Mouse (Mus musculus) urinary bladder, postnatal 25 days (tissue): ENCODE results near the gene Malsu1.

Experiments
- DNase-seq: peaks from one replicate; pipeline ENCODE4 v3.0.0; 2022; ENCODE audit warnings: low spot score

Malsu1 gene

DNA sequence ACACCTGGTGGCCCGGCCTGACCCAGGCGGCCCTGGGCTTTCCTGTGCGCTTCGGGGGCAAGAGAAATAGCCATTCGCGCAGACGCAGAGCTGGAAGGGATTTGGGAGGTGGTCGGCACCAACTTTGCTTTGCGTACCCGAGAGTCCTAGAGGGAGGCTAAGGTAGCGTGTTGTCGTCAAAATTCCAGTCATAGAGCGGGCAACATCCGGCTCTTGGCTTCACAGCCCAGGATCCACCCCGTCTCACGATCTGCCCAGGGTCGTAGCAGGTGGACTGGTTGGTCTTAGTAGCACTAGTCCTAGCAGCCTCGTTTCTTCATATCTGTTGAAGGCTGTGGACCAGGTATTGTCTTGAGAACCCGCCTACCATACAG is 509 bp downstream of the Malsu1 start:
- DNase-seq = no peak

DNA sequence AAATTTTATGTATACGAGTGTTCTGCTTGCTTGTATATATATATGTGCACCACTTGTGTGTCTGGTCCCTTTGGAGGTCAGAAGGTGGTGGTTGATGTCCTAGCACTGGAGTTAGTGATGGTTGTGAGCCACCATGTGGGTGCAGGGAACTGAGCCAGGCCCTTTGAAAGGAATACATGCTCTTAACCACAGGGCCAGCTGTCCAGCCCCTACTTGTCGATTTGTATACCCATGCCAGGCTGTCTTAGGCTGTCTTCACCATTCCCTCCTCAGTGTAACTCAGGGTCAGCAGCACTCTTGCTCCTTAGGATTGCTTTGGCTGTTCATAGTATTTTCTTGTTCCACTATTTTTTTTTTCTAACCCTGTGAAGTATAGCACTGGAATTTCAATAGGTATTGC is 4.3 kb downstream of the Malsu1 start:
- DNase-seq = no peak

DNA sequence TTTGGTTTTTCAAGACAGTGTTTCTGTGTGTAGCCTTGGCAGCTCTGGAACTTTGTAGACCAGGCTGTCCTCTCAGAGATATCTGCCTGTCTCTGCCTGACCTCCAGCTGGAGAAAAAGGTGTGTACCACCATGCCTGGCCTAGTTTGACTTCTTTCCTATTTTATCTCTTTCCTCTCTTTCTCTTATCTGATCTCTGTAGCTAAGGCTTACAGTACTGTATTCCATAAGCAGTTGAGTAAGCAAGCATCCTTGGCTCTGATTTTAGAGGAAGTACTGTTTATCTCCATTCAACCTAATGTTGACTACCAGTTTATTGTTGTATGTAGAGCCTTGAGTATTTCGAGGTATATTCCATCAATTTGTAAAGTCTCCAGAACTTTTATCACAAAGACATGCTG is 5.7 kb downstream of the Malsu1 start:
- DNase-seq = no peak

DNA sequence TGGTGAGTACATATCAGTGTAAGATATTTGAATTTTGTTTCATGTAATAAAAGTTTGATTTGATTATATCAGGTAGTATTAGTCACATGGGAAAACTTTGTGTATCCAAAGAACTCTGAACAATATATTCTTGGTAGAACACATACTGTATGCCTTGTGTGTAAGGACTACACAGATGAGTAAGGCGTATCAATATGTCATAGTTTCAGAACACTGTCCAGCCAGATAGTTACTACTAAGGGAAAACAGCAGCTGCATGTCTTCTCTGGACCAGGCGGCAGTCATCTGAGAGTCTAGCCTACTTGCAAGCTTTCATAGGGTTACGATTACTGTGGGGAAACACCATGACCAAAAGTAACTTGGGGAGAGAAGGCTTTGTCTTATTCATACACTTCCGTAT is 9.4 kb downstream of the Malsu1 start:
- DNase-seq = no peak

DNA sequence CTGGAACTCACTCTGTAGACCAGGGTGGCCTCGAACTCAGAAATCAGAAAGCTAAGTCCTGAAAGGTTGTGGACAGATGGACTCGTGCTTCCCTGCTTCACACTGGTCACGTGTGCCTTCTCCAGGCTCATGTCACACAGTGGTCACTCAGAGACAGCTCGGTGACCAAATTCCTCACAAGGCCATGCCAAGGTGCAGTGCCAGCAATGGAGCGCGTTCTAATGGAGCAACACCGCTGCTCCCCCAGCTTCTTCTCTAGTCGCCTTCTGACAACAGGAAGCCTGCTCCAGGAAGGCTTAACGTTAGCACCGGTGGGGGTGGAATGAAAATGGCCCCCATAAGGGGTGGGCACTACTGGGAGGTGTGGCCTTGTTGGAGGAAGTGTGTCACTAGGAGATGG is 21.4 kb downstream of the Malsu1 start:
- no peak for DNase-seq

DNA sequence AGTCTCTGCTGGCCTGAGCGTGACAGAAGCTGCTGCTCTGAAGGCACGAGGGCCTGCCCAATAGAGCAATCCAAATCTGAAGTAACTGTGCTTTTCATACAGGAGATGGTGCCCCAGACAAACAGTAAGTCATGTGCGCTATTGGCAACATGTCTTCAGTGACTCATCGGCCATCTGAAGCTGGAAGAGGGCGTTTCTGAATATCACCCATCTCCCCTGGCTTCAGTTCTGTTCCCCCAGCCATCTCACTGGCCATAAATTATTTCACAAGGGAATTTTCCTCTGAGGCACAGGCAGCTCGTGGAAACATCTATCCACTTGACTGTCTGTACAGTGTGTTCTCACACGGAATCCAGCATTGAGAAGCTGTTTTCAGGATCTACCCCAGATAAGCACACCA is 22.8 kb downstream of the Malsu1 start:
- DNase-seq = peak; percentile 23

DNA sequence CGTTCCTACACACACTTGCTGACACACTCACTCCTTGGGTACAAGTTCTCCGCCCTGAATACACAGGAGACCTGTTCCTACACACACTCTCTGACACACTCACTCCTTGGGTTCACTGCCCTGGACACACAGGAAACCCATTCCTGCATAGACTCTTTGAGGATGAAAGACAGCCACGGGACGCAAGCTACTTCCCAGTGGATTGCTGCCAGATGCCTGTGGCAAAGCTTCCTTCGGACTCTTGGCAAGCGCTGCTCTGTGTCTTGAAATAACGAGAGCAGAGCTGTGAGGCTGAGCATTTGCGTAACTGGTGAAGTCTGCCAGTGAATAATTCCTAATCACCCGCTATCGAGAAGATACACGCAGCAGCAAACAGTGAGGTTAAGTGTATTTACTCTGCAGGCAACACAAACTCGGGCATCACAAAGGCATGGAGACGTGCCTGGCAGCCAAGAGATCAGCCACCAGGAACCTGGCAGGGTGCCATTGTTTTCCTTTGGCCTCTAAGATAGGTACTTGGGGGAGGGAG is 23.4 kb downstream of the Malsu1 start:
- peak; percentile 61 for DNase-seq

DNA sequence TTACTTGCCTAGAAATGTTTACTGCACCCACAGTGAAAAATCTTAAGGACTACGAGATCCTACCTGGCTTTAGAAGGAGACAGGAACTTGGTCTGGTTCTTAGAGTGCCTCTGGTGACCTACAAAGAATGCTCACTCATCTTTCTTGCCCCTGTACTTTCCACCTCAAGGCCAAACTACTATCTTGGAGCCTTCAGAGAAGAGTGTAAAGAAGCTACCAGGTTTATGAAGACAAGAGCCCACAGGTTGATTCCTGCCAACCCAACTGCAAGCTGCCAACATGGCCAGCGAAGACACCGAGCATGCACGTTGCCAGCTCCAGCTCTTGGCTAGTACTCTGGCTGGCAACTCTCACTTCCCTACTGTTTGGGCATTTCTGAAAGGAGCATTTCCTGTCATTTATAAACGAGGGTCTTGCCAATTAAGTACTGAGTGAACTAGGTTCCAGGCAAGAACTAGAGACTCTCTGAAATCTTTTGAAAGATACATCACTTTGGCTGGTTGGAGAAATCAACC is 24.1 kb downstream of the Malsu1 start:
- DNase-seq = no peak

DNA sequence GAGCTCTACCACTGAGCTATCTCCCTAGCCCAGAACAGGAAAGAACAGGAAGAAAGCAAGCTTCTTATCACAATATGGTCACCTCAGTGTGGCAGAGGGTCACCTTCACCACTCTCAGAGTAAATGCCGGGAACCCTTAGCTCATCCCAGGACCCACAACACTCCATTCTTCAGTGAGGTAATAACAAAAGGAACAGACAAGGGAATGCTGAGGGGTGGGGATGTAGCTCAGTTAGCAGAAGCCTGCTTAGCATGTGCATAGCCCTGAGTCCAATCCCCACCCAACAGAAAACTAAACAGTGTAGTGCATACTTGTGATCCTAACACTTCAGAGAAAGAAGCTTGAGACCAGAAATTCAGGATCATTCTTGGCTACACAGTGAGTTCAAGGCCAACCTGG is 25.5 kb downstream of the Malsu1 start:
- DNase-seq = no peak

DNA sequence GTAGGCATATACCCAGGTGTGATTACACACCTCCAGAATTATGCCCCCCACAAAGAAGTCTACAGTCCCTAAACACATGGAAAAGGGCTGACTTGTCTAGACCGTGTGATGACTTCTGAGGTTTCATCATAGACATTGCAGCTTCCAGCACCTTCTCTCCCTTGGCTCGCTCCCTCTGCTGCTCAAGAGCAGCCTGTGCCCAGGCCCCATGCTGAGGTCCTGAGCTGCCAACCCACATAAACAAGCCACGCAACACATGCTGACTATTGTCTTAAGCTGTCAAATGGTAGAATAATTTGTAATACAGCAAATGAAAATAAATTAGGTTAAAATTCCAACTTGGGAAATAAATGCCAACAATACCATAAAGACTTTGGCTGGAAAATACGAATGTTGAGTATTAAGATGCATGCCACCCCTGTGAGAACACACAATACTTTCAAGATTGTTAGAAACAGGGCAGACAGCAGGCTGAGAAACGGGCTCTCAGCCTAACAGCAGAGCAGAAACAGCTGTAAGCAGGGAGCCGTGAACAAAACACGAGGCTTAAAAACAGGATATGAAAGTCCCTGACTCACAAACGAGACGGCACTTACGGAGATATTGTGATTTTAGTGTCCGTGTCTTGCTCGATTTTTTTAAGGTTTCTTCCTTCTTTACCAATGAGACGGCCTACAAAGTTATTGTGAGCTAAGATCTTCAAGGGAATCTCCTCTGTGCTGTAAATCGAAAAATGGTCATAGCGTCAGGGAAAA is 33.3 kb downstream of the Malsu1 start:
- DNase-seq = no peak

DNA sequence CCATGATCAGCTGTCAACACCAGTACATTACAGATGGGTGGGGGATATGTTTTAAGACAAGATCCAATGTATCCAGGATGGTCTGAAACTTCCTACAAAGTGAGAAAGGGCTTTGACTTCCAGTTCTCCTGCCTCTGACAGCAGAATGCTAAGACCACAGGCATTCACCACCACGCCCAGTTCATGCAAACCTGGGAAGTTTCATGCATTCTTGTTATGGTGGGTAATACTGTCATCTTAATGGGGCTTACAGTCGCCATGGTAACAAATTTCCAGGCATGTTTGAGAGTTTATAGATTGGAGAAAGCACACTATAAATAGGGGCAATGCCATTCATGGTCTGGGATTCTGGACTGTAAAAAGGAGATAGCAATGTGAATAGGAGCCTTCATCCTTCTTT is 35.6 kb downstream of the Malsu1 start:
- DNase-seq = no peak

DNA sequence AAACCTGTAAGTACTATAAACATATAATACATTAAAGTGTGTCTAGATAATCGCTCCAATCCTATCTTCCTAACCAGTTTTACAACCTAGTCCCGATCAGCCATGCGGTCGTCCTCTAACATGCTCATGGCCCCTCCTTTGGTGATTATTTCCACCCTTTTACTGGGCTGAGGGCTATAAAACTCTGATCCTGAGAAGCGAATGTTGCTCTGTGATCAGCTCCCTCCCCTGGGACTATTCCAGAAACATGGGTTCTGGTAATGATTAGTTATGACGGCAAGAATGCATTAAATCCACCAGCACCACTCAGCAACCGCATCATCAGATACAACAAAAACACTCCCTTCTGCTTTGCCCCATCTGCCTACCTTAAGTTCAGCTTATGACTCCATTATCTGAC is 40.3 kb downstream of the Malsu1 start:
- DNase-seq = no peak

DNA sequence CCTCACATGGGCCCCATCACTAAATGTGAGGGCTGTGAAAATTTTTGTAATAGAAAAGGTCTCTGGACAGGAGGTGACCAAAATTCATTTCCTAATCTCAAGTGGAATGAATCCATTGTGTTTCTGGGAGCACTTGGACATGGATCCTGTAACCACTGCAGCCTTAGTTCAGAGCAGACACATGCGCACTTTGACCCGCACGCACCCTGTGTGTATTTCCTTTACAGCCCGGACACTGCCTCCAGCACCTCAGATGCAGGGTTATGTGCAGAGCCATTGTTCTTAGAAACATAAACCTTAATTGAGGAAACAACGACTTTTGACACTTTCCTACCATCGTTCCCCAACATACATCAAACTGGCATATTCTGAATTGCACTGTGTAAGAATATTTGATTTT is 40.9 kb downstream of the Malsu1 start:
- no peak for DNase-seq

DNA sequence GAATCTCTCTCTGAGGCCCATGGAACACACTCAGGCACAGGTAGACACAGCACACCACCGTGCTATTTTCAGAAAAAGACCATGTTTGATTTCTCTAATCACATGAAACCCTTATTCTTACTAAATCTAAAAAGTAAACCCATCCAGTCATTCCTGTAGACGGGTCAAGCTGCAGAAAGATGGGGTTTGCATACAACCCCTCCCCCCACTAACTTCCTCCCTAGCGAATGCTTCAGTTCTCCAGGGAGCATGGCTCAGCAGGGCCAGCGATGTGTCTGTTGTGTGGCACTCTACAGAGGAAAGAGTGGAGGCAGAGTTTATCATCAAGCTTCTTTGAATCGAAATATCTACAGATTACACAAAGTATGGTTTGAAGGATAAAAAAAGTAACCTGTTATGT is 42.0 kb downstream of the Malsu1 start:
- DNase-seq = no peak

DNA sequence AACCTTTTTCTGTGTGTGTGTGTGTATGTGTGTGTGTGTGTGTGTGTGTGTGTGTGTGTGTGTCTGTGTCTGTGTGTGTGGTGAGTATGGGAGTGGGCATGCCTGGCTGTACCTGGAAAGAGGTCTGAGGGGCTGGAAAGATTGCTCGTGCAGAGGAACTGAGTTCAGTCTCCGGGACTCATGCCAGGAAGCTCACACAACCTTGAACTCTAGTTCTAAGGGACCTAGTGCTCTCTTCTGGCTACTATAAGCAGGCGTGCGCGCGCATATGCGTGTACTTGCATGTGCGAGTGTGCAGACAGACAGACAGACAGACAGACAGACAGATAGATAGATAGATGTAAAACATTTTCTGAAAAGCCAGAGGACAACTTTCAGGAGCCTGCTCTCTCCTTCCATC is 42.6 kb downstream of the Malsu1 start:
- no peak for DNase-seq

DNA sequence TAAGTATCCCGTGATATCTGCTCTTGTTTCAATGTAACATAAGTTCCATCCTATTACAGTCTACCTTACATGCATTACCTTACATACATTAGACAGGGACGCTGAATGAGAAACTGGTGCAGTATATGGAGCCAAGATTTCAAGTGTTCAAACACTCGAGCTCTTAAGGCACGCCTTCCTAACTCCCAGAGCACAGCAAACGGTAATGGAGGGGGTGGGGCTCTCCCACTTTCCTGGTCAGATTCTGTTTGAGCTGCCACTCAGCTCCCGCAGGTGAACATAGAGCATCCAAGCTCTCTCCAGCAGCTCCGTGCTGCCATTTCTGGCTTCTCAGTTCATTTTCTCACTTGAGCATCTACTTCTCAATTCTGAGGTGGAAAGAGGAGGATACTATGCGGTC is 44.9 kb downstream of the Malsu1 start:
- DNase-seq = no peak

DNA sequence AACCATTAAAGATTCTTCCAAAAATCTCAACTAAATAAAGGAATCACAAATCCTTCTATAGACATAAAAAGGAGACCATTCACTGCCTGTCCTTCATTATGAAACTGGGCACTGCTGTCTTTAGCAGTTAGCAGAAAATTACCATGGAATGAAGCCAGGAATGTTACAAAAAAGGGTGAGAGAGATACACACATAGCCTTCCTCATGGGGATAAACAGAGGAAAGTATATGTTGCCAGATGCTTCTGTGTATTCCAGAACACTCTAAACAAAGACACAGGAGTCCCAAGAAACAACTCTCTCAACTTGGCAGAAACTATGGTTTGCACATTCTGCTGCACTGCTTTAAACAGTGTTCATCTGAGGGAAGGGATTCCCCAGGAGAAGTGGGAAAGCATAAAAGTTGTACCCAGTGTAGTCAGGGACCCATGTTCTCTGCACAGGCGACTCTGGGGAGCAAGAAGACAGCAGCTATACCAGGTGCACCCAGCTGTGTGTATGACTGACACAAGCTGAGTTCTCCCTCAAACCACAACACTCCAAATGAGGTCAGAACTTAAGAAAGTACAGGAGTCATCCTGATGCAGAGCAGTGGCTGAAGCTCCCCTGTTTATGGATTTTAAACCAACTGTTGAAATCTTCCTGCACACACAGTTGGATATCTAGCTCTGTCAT is 46.0 kb downstream of the Malsu1 start:
- DNase-seq = no peak

DNA sequence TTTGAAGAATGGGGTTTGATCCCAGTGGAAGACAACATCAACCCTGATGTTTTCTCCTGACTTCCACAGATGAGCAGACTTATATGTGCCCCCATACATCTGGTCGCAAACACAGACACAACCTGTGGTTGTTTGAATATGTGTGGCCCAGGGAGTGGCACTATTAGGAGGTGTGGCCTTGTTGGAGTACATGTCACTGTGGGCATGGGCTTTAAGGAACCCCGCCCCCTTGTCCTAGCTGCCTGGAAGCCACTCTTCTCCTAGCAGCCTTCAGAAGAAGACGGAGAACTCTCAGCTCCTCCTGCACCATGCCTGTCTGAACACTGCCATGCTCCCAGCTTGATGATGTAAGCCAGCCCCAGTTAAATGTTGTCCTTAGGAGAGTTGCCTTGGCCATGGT is 46.8 kb downstream of the Malsu1 start:
- DNase-seq = no peak

DNA sequence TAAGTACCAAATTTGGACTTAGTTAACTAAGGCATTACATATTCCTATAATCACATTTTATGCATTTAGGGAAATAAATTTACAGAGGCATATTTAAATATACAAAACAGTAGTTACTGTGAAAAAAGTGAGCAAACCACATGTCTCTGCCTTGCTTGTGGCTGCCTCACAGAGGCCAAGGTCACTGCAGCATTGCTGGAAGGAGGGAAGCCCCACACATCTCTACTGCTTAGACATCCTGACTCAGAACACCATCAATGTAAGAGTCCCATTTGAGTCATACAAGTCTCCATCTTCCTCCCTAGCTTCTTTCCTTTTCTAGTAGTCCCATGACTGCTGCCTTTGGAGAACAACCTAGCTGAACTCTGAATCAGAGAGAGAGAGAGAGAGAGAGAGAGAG is 56.7 kb downstream of the Malsu1 start:
- no peak for DNase-seq

DNA sequence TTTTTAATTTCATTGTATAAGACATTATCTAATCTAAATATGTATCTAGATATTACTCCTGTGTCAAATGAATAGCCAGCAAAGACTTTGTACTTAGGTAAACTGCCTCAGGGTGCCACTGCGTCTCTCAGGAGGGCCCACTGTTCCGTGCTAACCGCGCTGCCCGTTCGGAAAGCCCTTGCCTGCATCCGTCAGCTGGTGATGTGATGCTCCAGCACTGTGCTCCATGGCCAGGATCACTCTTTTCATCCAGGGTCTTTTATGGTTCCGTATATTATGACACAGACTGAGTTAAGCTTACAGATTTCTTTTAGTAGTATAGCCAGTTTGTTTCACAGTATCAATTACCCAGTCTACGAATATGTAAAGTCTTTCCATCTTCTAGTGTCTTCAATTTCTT is 58.3 kb downstream of the Malsu1 start:
- DNase-seq = no peak

DNA sequence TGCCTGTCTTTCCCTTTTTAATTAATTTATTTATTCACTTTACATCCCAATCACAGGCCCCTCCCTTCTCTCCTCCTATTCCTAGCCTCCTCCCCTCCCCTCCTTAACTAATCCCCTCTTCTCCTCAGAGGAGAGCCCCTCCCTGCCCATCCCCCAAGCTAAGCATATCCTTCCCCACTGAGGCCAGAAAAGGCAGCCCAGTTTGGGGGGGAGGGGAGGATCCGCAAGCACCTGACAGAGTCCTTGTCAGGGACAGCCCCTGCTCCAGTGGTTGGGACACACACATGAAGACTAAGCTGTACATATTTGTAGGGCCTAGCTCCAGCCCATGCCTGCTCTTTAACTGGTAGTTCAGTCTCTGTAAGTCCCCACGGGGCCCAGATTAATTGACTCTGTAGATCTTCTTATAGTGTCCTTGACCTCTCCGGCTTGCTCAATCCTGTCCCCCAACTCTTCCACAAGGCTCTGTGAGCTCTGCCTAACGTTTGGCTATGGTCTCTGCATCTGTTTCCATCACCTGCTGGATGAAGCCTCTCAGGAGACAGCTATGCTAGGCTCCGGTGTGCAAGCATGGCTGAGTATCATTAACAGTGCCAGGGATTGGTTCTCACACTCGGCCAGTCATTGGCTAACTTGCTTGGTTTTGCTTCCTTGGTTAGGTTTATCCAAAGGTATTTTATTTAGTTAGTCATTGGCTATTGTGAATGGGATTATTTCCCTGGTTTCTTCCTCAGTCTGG is 58.9 kb downstream of the Malsu1 start:
- no peak for DNase-seq
